Mouse (Mus musculus) hindbrain, embryonic 13.5 days (tissue): ENCODE data around the gene Gsg1l. TPM values are rescaled to one million over a fixed set of nuclear protein-coding genes. Genes with fewer than 3 reads are reported as not detected.
A peak's percentile ranks its signal among the peaks of the same experiment; 100 is the strongest.

ENCODE experiments used
- ATAC-seq: fragments of 200-750 bp; cut with Nextera tagmentation; 2 replicates; pipeline ENCODE4 v1.8.0; 2017; ENCODE audit warnings: moderate TSS enrichment; ENCODE audit not compliant: low FRiP score
- H3K27ac ChIP-seq: fragments of 300-500 bp; sonication (generic); 2 replicates; pipeline ENCODE4 v1.5.1; 2015; ENCODE audit warnings: inconsistent platforms, mild to moderate bottlenecking, moderate library complexity
- H3K27me3 ChIP-seq: fragments of 300-500 bp; sonication (generic); 2 replicates; pipeline ENCODE4 v1.6.1; 2015; ENCODE audit warnings: mild to moderate bottlenecking, inconsistent platforms
- H3K36me3 ChIP-seq: fragments of 300-500 bp; sonication (generic); 2 replicates; pipeline ENCODE4 v1.6.1; 2015; ENCODE audit warnings: mild to moderate bottlenecking, inconsistent platforms
- H3K4me1 ChIP-seq: fragments of 300-500 bp; sonication (generic); replicated peaks from 2 replicates; pipeline ENCODE4 v1.6.1; 2015; ENCODE audit warnings: inconsistent platforms
- H3K4me2 ChIP-seq: fragments of 300-500 bp; sonication (generic); 2 replicates; pipeline ENCODE4 v1.6.1; 2015; ENCODE audit warnings: inconsistent platforms, mild to moderate bottlenecking, moderate library complexity
- H3K4me3 ChIP-seq: fragments of 300-500 bp; sonication (generic); 2 replicates; pipeline ENCODE4 v1.5.1; 2015; ENCODE audit warnings: mild to moderate bottlenecking, inconsistent platforms
- H3K9ac ChIP-seq: fragments of 300-500 bp; sonication (generic); 2 replicates; pipeline ENCODE4 v1.6.1; 2015; ENCODE audit warnings: mild to moderate bottlenecking, inconsistent platforms
- H3K9me3 ChIP-seq: fragments of 300-500 bp; sonication (generic); 2 replicates; pipeline ENCODE4 v1.6.1; 2016; ENCODE audit warnings: inconsistent platforms
- WGBS: fragments of 180-500 bp; shearing (Covaris S2); methylation state at CpG from one replicate; pipeline ENCODE4 v1.1.7; 2015; 5-methylcytosine and 5-hydroxymethylcytosine counted together
- polyA plus RNA-seq: library from polyadenylated mRNA; unstranded; fragments of >200 nt; fragmentation: Nextera tagmentation; extraction: Ambion mirVana; gene quantifications from 2 replicates; pipeline ENCODE4 v1.2.1, GENCODE M21; 2015

Gsg1l gene
- polyA plus RNA-seq, 1 experiment from 2014 or later: 8.8 TPM

- Histone ChIP-seq H3K9ac (0 out of 2 replicates have a peak overlapping the region, but pooled peaks have one; percentile 24), H3K27me3 (0 out of 2 replicates have a peak, but pooled peaks cover 2% of the 10 kb centered on the region), H3K4me2 (no peak overlapping the region), H3K36me3 (no peaks in the 10 kb centered on the region), H3K27ac (peak overlapping the region; percentile 52), H3K9me3 (no peaks in the 10 kb centered on the region), H3K4me1 (peaks cover 21% of the 10 kb centered on the region), H3K4me3 (no peak overlapping the region)
- 33% methylated on average over 9 of the region's 9 CpGs for WGBS
- no peak for ATAC-seq
These were observed 62.9 kb downstream of the Gsg1l start for GRCm38 (mm10) chr7:126019321-126019720.

GRCm38 (mm10) chr7:126017455-126017854 is 64.8 kb downstream of the Gsg1l start:
- H3K27me3 ChIP-seq: 0 out of 2 replicates have a peak, but pooled peaks cover 2% of the 10 kb centered on the region
- no peak overlapping the region for H3K4me3 ChIP-seq
- H3K4me2 ChIP-seq: no peak overlapping the region
- WGBS: 92% methylated on average over 4 of the region's 4 CpGs
- H3K27ac ChIP-seq: no peak overlapping the region
- ATAC-seq: no peak
- no peaks in the 10 kb centered on the region for H3K9me3 ChIP-seq
- H3K36me3 ChIP-seq: no peaks in the 10 kb centered on the region
- H3K4me1 ChIP-seq: peaks cover 29% of the 10 kb centered on the region
- no peak overlapping the region for H3K9ac ChIP-seq

GRCm38 (mm10) chr7:126012325-126013021 is 69.7 kb downstream of the Gsg1l start:
- no peak for ATAC-seq
- H3K9me3 ChIP-seq: no peaks in the 10 kb centered on the region
- H3K27ac ChIP-seq: no peak overlapping the region
- H3K27me3 ChIP-seq: no peaks in the 10 kb centered on the region
- peaks cover 43% of the 10 kb centered on the region for H3K4me1 ChIP-seq
- no peaks in the 10 kb centered on the region for H3K36me3 ChIP-seq
- no peak overlapping the region for H3K4me3 ChIP-seq
- no peak overlapping the region for H3K4me2 ChIP-seq
- WGBS: 71% methylated on average over 11 of the region's 11 CpGs
- H3K9ac ChIP-seq: no peak overlapping the region

- no peaks in the 10 kb centered on the region for H3K9me3 ChIP-seq
- WGBS: 29% methylated on average over 7 of the region's 7 CpGs
- no peaks in the 10 kb centered on the region for H3K36me3 ChIP-seq
- H3K4me3 ChIP-seq: no peak overlapping the region
- H3K9ac ChIP-seq: no peak overlapping the region
- H3K27ac ChIP-seq: peak overlapping the region; percentile 52
- peaks cover 58% of the 10 kb centered on the region for H3K4me1 ChIP-seq
- no peaks in the 10 kb centered on the region for H3K27me3 ChIP-seq
- no peak overlapping the region for H3K4me2 ChIP-seq
- peak; percentile 55 for ATAC-seq
These were observed 73.4 kb downstream of the Gsg1l start for GRCm38 (mm10) chr7:126008789-126009148.

GRCm38 (mm10) chr7:126008139-126008788 is 73.9 kb downstream of the Gsg1l start:
- H3K9ac ChIP-seq: no peak overlapping the region
- no peak overlapping the region for H3K4me3 ChIP-seq
- 49% methylated on average over 4 of the region's 4 CpGs for WGBS
- no peaks in the 10 kb centered on the region for H3K27me3 ChIP-seq
- no peaks in the 10 kb centered on the region for H3K36me3 ChIP-seq
- peak overlapping the region; percentile 52 for H3K27ac ChIP-seq
- no peaks in the 10 kb centered on the region for H3K9me3 ChIP-seq
- peak; percentile 43 for ATAC-seq
- peaks cover 58% of the 10 kb centered on the region for H3K4me1 ChIP-seq
- no peak overlapping the region for H3K4me2 ChIP-seq

GRCm38 (mm10) chr7:126007132-126007910 is 74.9 kb downstream of the Gsg1l start:
- H3K27ac ChIP-seq: peak overlapping the region; percentile 69; the same call in 1 of the 2 replicates
- H3K4me1 ChIP-seq: peaks cover 49% of the 10 kb centered on the region
- H3K36me3 ChIP-seq: no peaks in the 10 kb centered on the region
- no peak overlapping the region for H3K4me2 ChIP-seq
- H3K9me3 ChIP-seq: no peaks in the 10 kb centered on the region
- no peak overlapping the region for H3K9ac ChIP-seq
- no peaks in the 10 kb centered on the region for H3K27me3 ChIP-seq
- ATAC-seq: no peak
- 51% methylated on average over 10 of the region's 10 CpGs for WGBS
- no peak overlapping the region for H3K4me3 ChIP-seq

- Histone ChIP-seq H3K9ac (no peak overlapping the region), H3K27ac (peak overlapping the region; percentile 40), H3K4me1 (peaks cover 48% of the 10 kb centered on the region), H3K4me2 (no peak overlapping the region), H3K36me3 (no peaks in the 10 kb centered on the region), H3K9me3 (no peaks in the 10 kb centered on the region), H3K27me3 (no peaks in the 10 kb centered on the region), H3K4me3 (no peak overlapping the region)
- 30% methylated on average over 5 of the region's 5 CpGs for WGBS
- ATAC-seq: no peak
These were observed 76.9 kb downstream of the Gsg1l start for GRCm38 (mm10) chr7:126005274-126005673.

- Histone ChIP-seq H3K27me3 (no peaks in the 10 kb centered on the region; the same call in 1 of the 2 replicates), H3K4me1 (peaks cover 20% of the 10 kb centered on the region; the same call in 1 of the 2 replicates), H3K9me3 (no peaks in the 10 kb centered on the region), H3K9ac (no peak overlapping the region), H3K4me3 (no peak overlapping the region), H3K27ac (no peak overlapping the region), H3K36me3 (no peaks in the 10 kb centered on the region), H3K4me2 (no peak overlapping the region)
- WGBS: 45% methylated on average over 5 of the region's 5 CpGs
- ATAC-seq: no peak
These were observed 80.5 kb downstream of the Gsg1l start for GRCm38 (mm10) chr7:126001683-126002082.

- Histone ChIP-seq H3K27ac (no peak overlapping the region), H3K4me3 (no peak overlapping the region), H3K27me3 (no peaks in the 10 kb centered on the region; the same call in 1 of the 2 replicates), H3K4me2 (no peak overlapping the region), H3K9me3 (peaks cover 7% of the 10 kb centered on the region; the same call in 1 of the 2 replicates), H3K4me1 (peaks cover 14% of the 10 kb centered on the region; the same call in 1 of the 2 replicates), H3K9ac (no peak overlapping the region), H3K36me3 (no peaks in the 10 kb centered on the region)
- WGBS: 93% methylated on average over 3 of the region's 3 CpGs
- ATAC-seq: no peak
These were observed 82.3 kb downstream of the Gsg1l start for GRCm38 (mm10) chr7:125999921-126000320.

GRCm38 (mm10) chr7:125996151-125996550 is 86.1 kb downstream of the Gsg1l start:
- no peak overlapping the region for H3K9ac ChIP-seq
- H3K27ac ChIP-seq: no peak overlapping the region
- H3K4me2 ChIP-seq: no peak overlapping the region
- no peak overlapping the region for H3K4me3 ChIP-seq
- H3K27me3 ChIP-seq: no peaks in the 10 kb centered on the region; the same call in 1 of the 2 replicates
- WGBS: 100% methylated on average over 1 of the region's 1 CpGs
- peaks cover 16% of the 10 kb centered on the region for H3K4me1 ChIP-seq
- peaks cover 7% of the 10 kb centered on the region; the same call in 1 of the 2 replicates for H3K9me3 ChIP-seq
- H3K36me3 ChIP-seq: no peaks in the 10 kb centered on the region
- ATAC-seq: no peak

- H3K27me3 ChIP-seq: no peaks in the 10 kb centered on the region
- no peak overlapping the region for H3K4me3 ChIP-seq
- 60% methylated on average over 6 of the region's 6 CpGs for WGBS
- H3K9me3 ChIP-seq: peaks cover 7% of the 10 kb centered on the region; the same call in 1 of the 2 replicates
- H3K4me1 ChIP-seq: peaks cover 30% of the 10 kb centered on the region
- H3K4me2 ChIP-seq: no peak overlapping the region
- H3K9ac ChIP-seq: no peak overlapping the region
- no peak for ATAC-seq
- H3K36me3 ChIP-seq: no peaks in the 10 kb centered on the region
- H3K27ac ChIP-seq: peak overlapping the region; percentile 63
These were observed 89.8 kb downstream of the Gsg1l start for GRCm38 (mm10) chr7:125992356-125992891.

- Histone ChIP-seq H3K27ac (peak overlapping the region; percentile 63), H3K9ac (no peak overlapping the region), H3K27me3 (0 out of 2 replicates have a peak, but pooled peaks cover 5% of the 10 kb centered on the region), H3K4me3 (no peak overlapping the region), H3K36me3 (no peaks in the 10 kb centered on the region), H3K9me3 (peaks cover 7% of the 10 kb centered on the region; the same call in 1 of the 2 replicates), H3K4me2 (no peak overlapping the region), H3K4me1 (peaks cover 30% of the 10 kb centered on the region)
- WGBS: 22% methylated on average over 2 of the region's 2 CpGs
- peak; percentile 34; the same call in 1 of the 2 replicates for ATAC-seq
These were observed 90.4 kb downstream of the Gsg1l start for GRCm38 (mm10) chr7:125991846-125992245.
